Mouse (Mus musculus): Measurements from ENCODE around the gene Atp6v0a2.
A peak's percentile ranks its signal among the peaks of the same experiment; 100 is the strongest.

DNA sequence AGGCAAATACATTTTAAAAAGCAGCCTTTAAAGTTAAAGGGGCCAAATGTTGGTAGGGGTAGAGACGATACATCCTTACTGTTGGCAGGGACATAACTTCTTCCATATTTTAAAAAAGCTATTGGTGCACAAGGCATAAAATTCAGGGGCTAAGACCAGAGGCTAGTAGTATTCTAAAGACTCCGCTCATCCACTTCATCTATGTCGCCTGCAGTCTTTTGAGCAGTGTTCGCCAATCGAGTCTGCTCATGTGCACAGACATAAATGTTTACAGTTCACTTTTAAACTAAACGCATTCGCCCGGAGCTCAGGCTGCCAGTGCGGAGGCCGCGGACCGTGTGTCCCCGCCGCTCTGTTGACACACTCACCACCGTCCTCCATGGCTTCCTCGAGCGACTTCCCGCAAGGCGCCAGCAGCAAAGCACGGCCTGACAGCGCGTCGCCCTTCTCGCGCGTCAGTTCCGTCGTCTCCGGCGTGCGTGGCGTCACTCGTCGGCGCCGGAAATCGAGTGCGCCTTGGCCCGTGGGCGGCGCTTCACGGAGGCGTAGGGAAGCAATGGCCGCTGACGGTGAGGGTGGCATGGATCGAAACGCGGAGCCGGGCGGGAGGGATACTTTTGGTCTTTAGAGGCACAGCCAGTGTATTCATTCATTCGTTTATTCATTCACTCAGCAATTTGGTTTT lies 49.6 kb upstream of the Atp6v0a2 start, which contains the start of the genes Eif2b1 and Gtf2h3:
- TF ChIP-seq CTCF (conservative IDR thresholded peaks at IDR 0.05; ENCODE audit: insufficient read depth, insufficient read length, low read depth, low read length), result no peak
- peak; percentile 60 for TF ChIP-seq POLR2A (IDR thresholded peaks at IDR 0.05; ENCODE audit: low read depth, low read length)
